Mouse (Mus musculus) c-Kit-positive CD71-negative TER-119-negative erythroid progenitor cells, embryonic 14.5 days (primary cell): ENCODE results near the gene Itga11.
A peak's percentile ranks its signal among the peaks of the same experiment; 100 is the strongest.

ENCODE experiments used
- DNase-seq: peaks from one replicate; pipeline ENCODE4 v3.0.0-alpha.2; 2013; ENCODE audit warnings: low read depth

Gene Itga11

GRCm38 (mm10) chr9:62684311-62684710 lies 6.7 kb downstream of the Itga11 start:
- no peak for DNase-seq

GRCm38 (mm10) chr9:62689748-62690147 lies 12.1 kb downstream of the Itga11 start:
- DNase-seq: no peak

- no peak for DNase-seq
Measured at GRCm38 (mm10) chr9:62694054-62694453, 16.4 kb downstream of the Itga11 start.

- DNase-seq: no peak
Measured at GRCm38 (mm10) chr9:62695210-62695609, 17.6 kb downstream of the Itga11 start.

- DNase-seq: no peak
Measured at GRCm38 (mm10) chr9:62696799-62697198, 19.2 kb downstream of the Itga11 start.

GRCm38 (mm10) chr9:62707267-62707666 lies 29.6 kb downstream of the Itga11 start:
- no peak for DNase-seq

- no peak for DNase-seq
Measured at GRCm38 (mm10) chr9:62707870-62708269, 30.2 kb downstream of the Itga11 start.

GRCm38 (mm10) chr9:62709983-62710382 lies 32.4 kb downstream of the Itga11 start:
- no peak for DNase-seq

GRCm38 (mm10) chr9:62712374-62712773 lies 34.7 kb downstream of the Itga11 start:
- DNase-seq: no peak

GRCm38 (mm10) chr9:62713040-62713439 lies 35.4 kb downstream of the Itga11 start:
- no peak for DNase-seq

GRCm38 (mm10) chr9:62714336-62714735 lies 36.7 kb downstream of the Itga11 start:
- DNase-seq: no peak

GRCm38 (mm10) chr9:62717982-62718381 lies 40.4 kb downstream of the Itga11 start:
- DNase-seq: no peak

GRCm38 (mm10) chr9:62721791-62722190 lies 44.2 kb downstream of the Itga11 start:
- no peak for DNase-seq

- no peak for DNase-seq
Measured at GRCm38 (mm10) chr9:62722716-62723115, 45.1 kb downstream of the Itga11 start.

- DNase-seq: no peak
Measured at GRCm38 (mm10) chr9:62724175-62724574, 46.5 kb downstream of the Itga11 start.

- no peak for DNase-seq
Measured at GRCm38 (mm10) chr9:62725247-62725646, 47.6 kb downstream of the Itga11 start.

GRCm38 (mm10) chr9:62726472-62726871 lies 48.8 kb downstream of the Itga11 start:
- peak; percentile 32 for DNase-seq

GRCm38 (mm10) chr9:62744558-62745275 lies 67.1 kb downstream of the Itga11 start:
- DNase-seq: peak; percentile 38

- no peak for DNase-seq
Measured at GRCm38 (mm10) chr9:62746646-62747045, 69.0 kb downstream of the Itga11 start.

GRCm38 (mm10) chr9:62749666-62750065 lies 72.0 kb downstream of the Itga11 start:
- DNase-seq: no peak

GRCm38 (mm10) chr9:62750381-62750780 lies 72.8 kb downstream of the Itga11 start:
- no peak for DNase-seq

GRCm38 (mm10) chr9:62758288-62758687 lies 80.7 kb downstream of the Itga11 start:
- no peak for DNase-seq

- DNase-seq: no peak
Measured at GRCm38 (mm10) chr9:62759601-62760000, 82.0 kb downstream of the Itga11 start.

- no peak for DNase-seq
Measured at GRCm38 (mm10) chr9:62763478-62763877, 85.9 kb downstream of the Itga11 start.
